8 mouse cellular contexts compared by ENCODE assay signal in genomic region chr8:126849411-126850188, GRCm38 (mm10).
DNase-seq lines count a peak whose midpoint lies in the region; ATAC-seq and TF ChIP-seq lines count a peak whose summit lies in the region.

No protein-coding gene starts in this region.

- ATAC-seq in intestine, embryonic 15.5 days = peak; percentile 73

- TF ChIP-seq CTCF in lung, adult 2 months (IDR thresholded peaks at IDR 0.05; ENCODE audit: insufficient read depth, low read length) = no peak; the same call in 1 of the 2 replicates
- peak; percentile 6; the same call in 1 of the 2 replicates for TF ChIP-seq CTCF in spleen, adult 2 months (IDR thresholded peaks at IDR 0.05; ENCODE audit: extremely low read depth, insufficient read depth, insufficient read length, insufficient replicate concordance)

- peak overlapping the region; percentile 86 for H3K27ac ChIP-seq in intestine, embryonic 15.5 days
- peak overlapping the region; percentile 84 for H3K27ac ChIP-seq in spleen, adult 2 months (ENCODE audit: insufficient read depth, low read length)

- DNase-seq in CD4-positive helper T cell, adult 2 months (ENCODE audit: low read depth, low spot score) = peak; percentile 66
- peak; percentile 72 for DNase-seq in adipocyte (ENCODE audit: low spot score)
- DNase-seq in gastrocnemius, postnatal 25 days = peak; percentile 72
- DNase-seq in lung, adult 2 months = peak; percentile 73
- peak in 1 of 2 experiments; percentile 67 for DNase-seq in spleen, adult 2 months (ENCODE audit: low read depth in 1 of 2, low spot score in 2 of 2)
- DNase-seq in left cerebral cortex, adult 11 months (ENCODE audit: low spot score) = no peak
- DNase-seq in c-Kit-positive CD71-positive TER-119-positive erythroid progenitor cells, embryonic 14.5 days (ENCODE audit: low spot score) = no peak

- no peak overlapping the region for H3K4me3 ChIP-seq in intestine, embryonic 15.5 days (replicated peaks)
- no peak overlapping the region for H3K4me3 ChIP-seq in lung, adult 2 months (replicated peaks; ENCODE audit: extremely low read depth, low read depth, low read length)
- no peak overlapping the region for H3K4me3 ChIP-seq in spleen, adult 2 months (ENCODE audit: extremely low read depth, insufficient read depth, insufficient read length)

- H3K9ac ChIP-seq in intestine, embryonic 15.5 days = no peak overlapping the region

- TF ChIP-seq POLR2A in lung, adult 2 months (IDR thresholded peaks at IDR 0.05; ENCODE audit: borderline replicate concordance, extremely low read depth, low read depth, low read length) = 0 out of 2 replicates have a peak, but pooled peaks have one; percentile 25
- TF ChIP-seq POLR2A in spleen, adult 2 months (IDR thresholded peaks at IDR 0.05; ENCODE audit: low read depth, low read length) = no peak

- H3K4me1 ChIP-seq in intestine, embryonic 15.5 days (replicated peaks) = peaks cover 42% of the 10 kb centered on the region
- peaks cover 37% of the 10 kb centered on the region for H3K4me1 ChIP-seq in lung, adult 2 months (ENCODE audit: control insufficient read depth, insufficient read depth, low read length)
- H3K4me1 ChIP-seq in spleen, adult 2 months (ENCODE audit: control insufficient read depth, insufficient read depth, insufficient read length) = peaks cover 72% of the 10 kb centered on the region

- H3K4me2 ChIP-seq in intestine, embryonic 15.5 days (replicated peaks) = no peak overlapping the region

- H3K27me3 ChIP-seq in intestine, embryonic 15.5 days (replicated peaks) = no peaks in the 10 kb centered on the region
- no peaks in the 10 kb centered on the region for H3K27me3 ChIP-seq in spleen, adult 2 months (ENCODE audit: control insufficient read depth, insufficient read depth, low read length)

- no peaks in the 10 kb centered on the region for H3K9me3 ChIP-seq in intestine, embryonic 15.5 days

- 27% methylated on average over 9 of the region's 9 CpGs for WGBS in intestine, embryonic 15.5 days
- 16% methylated on average over 9 of the region's 9 CpGs for WGBS in lung, adult 2 months
- 12% methylated on average over 9 of the region's 9 CpGs for WGBS in spleen, adult 2 months

- no peaks in the 10 kb centered on the region for H3K36me3 ChIP-seq in intestine, embryonic 15.5 days
- no peaks in the 10 kb centered on the region for H3K36me3 ChIP-seq in spleen, adult 2 months (ENCODE audit: control insufficient read depth, insufficient read depth, low read length)

Comparison
In these comparisons a context has a peak if more than half of its experiments do, and no peak if none do; other contexts are left out.
1. DNase-seq: peak in CD4-positive helper T cell, adult 2 months (single experiment), adipocyte (single experiment), gastrocnemius, postnatal 25 days (single experiment) and lung, adult 2 months (single experiment); none in left cerebral cortex, adult 11 months (single experiment) and c-Kit-positive CD71-positive TER-119-positive erythroid progenitor cells, embryonic 14.5 days (single experiment).